Mouse (Mus musculus) hindbrain, embryonic 14.5 days (tissue): Measurements from ENCODE around the gene Map7. TPM values are rescaled to one million over a fixed set of nuclear protein-coding genes. Genes with fewer than 3 reads are reported as not detected.

Experiments
- ATAC-seq: fragments of 200-750 bp; cut with Nextera tagmentation; 2 replicates; pipeline ENCODE4 v1.8.0; 2017; ENCODE audit warnings: moderate number of reproducible peaks, mild to moderate bottlenecking, moderate TSS enrichment, moderate library complexity; ENCODE audit not compliant: low FRiP score
- DNase-seq: peaks from one replicate; pipeline ENCODE4 v3.0.0-alpha.2; 2015; ENCODE audit warnings: low spot score
- H3K27ac ChIP-seq: fragments of 300-500 bp; sonication (generic); 2 replicates; pipeline ENCODE4 v1.5.1; 2014; ENCODE audit warnings: mild to moderate bottlenecking, moderate library complexity
- H3K27me3 ChIP-seq: fragments of 300-500 bp; sonication (generic); 2 replicates; pipeline ENCODE4 v1.6.1; 2014; ENCODE audit warnings: mild to moderate bottlenecking, low read length, mixed read lengths; ENCODE audit not compliant: control insufficient read depth, insufficient read depth
- H3K36me3 ChIP-seq: fragments of 300-500 bp; sonication (generic); replicated peaks from 2 replicates; pipeline ENCODE4 v1.6.1; 2014; ENCODE audit not compliant: control insufficient read depth, insufficient read depth
- H3K4me1 ChIP-seq: fragments of 300-500 bp; sonication (generic); replicated peaks from 2 replicates; pipeline ENCODE4 v1.6.1; 2014; ENCODE audit warnings: antibody characterized with exemption, low read length, mixed read lengths; ENCODE audit not compliant: control insufficient read depth, insufficient read depth
- H3K4me2 ChIP-seq: fragments of 300-500 bp; sonication (generic); replicated peaks from 2 replicates; pipeline ENCODE4 v1.6.1; 2014; ENCODE audit warnings: mild to moderate bottlenecking, moderate library complexity
- H3K4me3 ChIP-seq: fragments of 300-500 bp; sonication (generic); replicated peaks from 2 replicates; pipeline ENCODE4 v1.5.1; 2014; ENCODE audit warnings: mild to moderate bottlenecking, low read length
- H3K9ac ChIP-seq: fragments of 300-500 bp; sonication (generic); 2 replicates; pipeline ENCODE4 v1.6.1; 2014
- H3K9me3 ChIP-seq: fragments of 300-500 bp; sonication (generic); 2 replicates; pipeline ENCODE4 v1.6.1; 2016; ENCODE audit warnings: low read length; ENCODE audit not compliant: control insufficient read depth
- WGBS: fragments of 180-500 bp; shearing (Covaris S2); extraction: QIAGEN DNeasy Blood & Tissue Kit; methylation state at CpG from one replicate; pipeline ENCODE4 v1.1.7; 2014; 5-methylcytosine and 5-hydroxymethylcytosine counted together
- polyA plus RNA-seq: library from polyadenylated mRNA; unstranded; fragments of >200 nt; fragmentation: Nextera tagmentation; extraction: Ambion mirVana; gene quantifications from 2 replicates; pipeline ENCODE4 v1.2.1, GENCODE M21; 2014

Map7 gene
- polyA plus RNA-seq, 1 experiment from 2014 or later = 8.7 TPM

- ATAC-seq (no peak), DNase-seq (no peak)
- no peaks in the 10 kb centered on the region for H3K27me3 ChIP-seq
- no peak overlapping the region for H3K4me2 ChIP-seq
- WGBS = 80% methylated on average over 4 of the region's 4 CpGs
- H3K4me1 ChIP-seq = no peaks in the 10 kb centered on the region
- no peak overlapping the region for H3K4me3 ChIP-seq
- no peak overlapping the region for H3K9ac ChIP-seq
- no peaks in the 10 kb centered on the region for H3K36me3 ChIP-seq
- no peaks in the 10 kb centered on the region for H3K9me3 ChIP-seq
- H3K27ac ChIP-seq = no peak overlapping the region
Observed at GRCm38 (mm10) chr10:20121981-20122380, 26.3 kb upstream of the Map7 start.

- Histone ChIP-seq H3K4me2 (no peak overlapping the region), H3K36me3 (no peaks in the 10 kb centered on the region), H3K4me1 (no peaks in the 10 kb centered on the region), H3K9ac (no peak overlapping the region), H3K27ac (0 out of 2 replicates have a peak overlapping the region, but pooled peaks have one; percentile 10), H3K4me3 (no peak overlapping the region), H3K27me3 (no peaks in the 10 kb centered on the region), H3K9me3 (no peaks in the 10 kb centered on the region)
- ATAC-seq (0 out of 2 replicates have a peak, but pooled peaks have one; percentile 64), DNase-seq (no peak)
- 35% methylated on average over 9 of the region's 9 CpGs for whole genome bisulfite sequencing
Observed at GRCm38 (mm10) chr10:20123401-20123800, 24.9 kb upstream of the Map7 start.

GRCm38 (mm10) chr10:20124576-20124975 lies 23.7 kb upstream of the Map7 start:
- WGBS = 83% methylated on average over 12 of the region's 12 CpGs
- H3K9me3 ChIP-seq = no peaks in the 10 kb centered on the region
- no peaks in the 10 kb centered on the region for H3K36me3 ChIP-seq
- H3K4me1 ChIP-seq = no peaks in the 10 kb centered on the region
- no peak for ATAC-seq
- H3K4me3 ChIP-seq = no peak overlapping the region
- H3K4me2 ChIP-seq = no peak overlapping the region
- no peaks in the 10 kb centered on the region for H3K27me3 ChIP-seq
- DNase-seq = no peak
- no peak overlapping the region for H3K27ac ChIP-seq
- no peak overlapping the region for H3K9ac ChIP-seq

DNA sequence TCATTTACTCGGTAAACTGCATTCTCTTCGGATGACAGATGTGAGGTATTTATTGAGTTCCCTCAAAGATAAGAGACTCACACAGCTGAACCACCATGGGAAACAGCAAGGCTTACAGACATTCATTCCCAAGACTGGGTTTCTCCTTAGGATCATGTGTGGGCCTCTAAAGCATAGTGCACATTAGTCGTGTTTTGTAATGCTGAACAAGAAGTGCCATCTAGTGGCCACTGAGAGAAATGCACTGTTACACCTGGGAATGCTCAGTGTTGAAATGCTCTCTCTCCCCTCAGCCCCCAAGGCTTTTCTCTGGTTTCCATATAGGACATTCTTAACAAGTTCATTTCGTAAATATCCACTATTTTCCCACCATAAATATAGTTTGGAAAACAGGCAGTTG lies 23.0 kb upstream of the Map7 start:
- Histone ChIP-seq H3K9me3 (no peaks in the 10 kb centered on the region), H3K4me3 (no peak overlapping the region), H3K27ac (no peak overlapping the region), H3K36me3 (no peaks in the 10 kb centered on the region), H3K4me1 (no peaks in the 10 kb centered on the region), H3K27me3 (no peaks in the 10 kb centered on the region), H3K9ac (no peak overlapping the region), H3K4me2 (no peak overlapping the region)
- peak; percentile 75 for ATAC-seq
- peak; percentile 83 for DNase-seq
- WGBS = 52% methylated on average over 4 of the region's 4 CpGs

GRCm38 (mm10) chr10:20132933-20133652 lies 15.2 kb upstream of the Map7 start:
- WGBS = 92% methylated on average over 12 of the region's 12 CpGs
- Histone ChIP-seq H3K36me3 (no peaks in the 10 kb centered on the region), H3K9me3 (no peaks in the 10 kb centered on the region), H3K4me3 (no peak overlapping the region), H3K27ac (no peak overlapping the region), H3K9ac (no peak overlapping the region), H3K27me3 (no peaks in the 10 kb centered on the region), H3K4me1 (no peaks in the 10 kb centered on the region), H3K4me2 (no peak overlapping the region)
- ATAC-seq (no peak), DNase-seq (no peak)

- Histone ChIP-seq H3K27me3 (no peaks in the 10 kb centered on the region), H3K4me2 (no peak overlapping the region), H3K36me3 (no peaks in the 10 kb centered on the region), H3K4me3 (no peak overlapping the region), H3K9ac (no peak overlapping the region), H3K27ac (no peak overlapping the region), H3K4me1 (no peaks in the 10 kb centered on the region), H3K9me3 (no peaks in the 10 kb centered on the region)
- DNase-seq (no peak), ATAC-seq (no peak)
- WGBS = 82% methylated on average over 15 of the region's 15 CpGs
Observed at GRCm38 (mm10) chr10:20135350-20136058, 12.8 kb upstream of the Map7 start.

GRCm38 (mm10) chr10:20136505-20136904 lies 11.8 kb upstream of the Map7 start:
- no peaks in the 10 kb centered on the region for H3K36me3 ChIP-seq
- H3K27me3 ChIP-seq = no peaks in the 10 kb centered on the region
- WGBS = 93% methylated on average over 1 of the region's 1 CpGs
- H3K4me3 ChIP-seq = no peak overlapping the region
- ATAC-seq (no peak), DNase-seq (no peak)
- H3K4me1 ChIP-seq = no peaks in the 10 kb centered on the region
- H3K27ac ChIP-seq = no peak overlapping the region
- no peak overlapping the region for H3K4me2 ChIP-seq
- no peak overlapping the region for H3K9ac ChIP-seq
- no peaks in the 10 kb centered on the region for H3K9me3 ChIP-seq

DNA sequence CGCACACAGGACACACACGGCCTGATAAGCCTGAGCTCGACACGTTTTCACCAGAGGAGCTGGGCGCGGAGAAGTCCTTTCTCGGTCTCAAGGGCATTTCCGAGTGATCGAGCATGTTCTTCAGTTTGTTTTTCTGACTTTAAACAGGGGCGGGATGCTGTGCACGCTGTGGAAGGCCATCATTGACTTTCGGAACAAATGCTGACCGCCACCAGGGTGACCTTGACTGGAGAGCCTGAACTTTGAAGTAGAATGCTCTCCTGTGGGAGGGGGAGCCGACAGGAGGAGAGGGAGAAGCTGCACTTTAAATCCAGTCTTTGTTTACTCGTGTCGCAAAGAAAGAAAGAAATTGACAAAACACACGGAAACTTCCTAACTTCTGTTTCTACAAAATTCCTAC lies 6.9 kb upstream of the Map7 start:
- H3K27me3 ChIP-seq = no peaks in the 10 kb centered on the region
- H3K4me1 ChIP-seq = no peaks in the 10 kb centered on the region
- H3K9ac ChIP-seq = no peak overlapping the region
- H3K9me3 ChIP-seq = no peaks in the 10 kb centered on the region
- ATAC-seq (no peak), DNase-seq (no peak)
- WGBS = 42% methylated on average over 17 of the region's 17 CpGs
- H3K36me3 ChIP-seq = no peaks in the 10 kb centered on the region
- H3K27ac ChIP-seq = no peak overlapping the region
- H3K4me2 ChIP-seq = 0 out of 2 replicates have a peak overlapping the region, but pooled peaks have one; percentile 1
- H3K4me3 ChIP-seq = no peak overlapping the region

DNA sequence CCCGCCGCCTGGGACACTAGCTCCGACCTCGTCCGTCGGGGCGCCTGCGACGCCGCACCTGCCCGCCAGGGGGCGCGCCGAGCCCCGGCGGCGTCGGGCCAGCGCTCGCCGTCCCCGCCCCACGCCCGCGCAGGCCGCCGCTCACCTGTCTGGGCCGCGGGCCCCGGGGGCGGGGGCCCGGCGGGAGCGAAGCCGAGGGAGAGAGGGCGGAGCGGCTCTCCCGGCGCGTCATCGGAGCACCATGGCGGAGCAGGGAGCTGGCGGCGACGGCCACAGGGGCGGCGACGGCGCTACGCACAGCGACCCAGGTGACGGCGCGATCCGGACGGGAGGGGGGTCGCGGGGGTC lies 476 bp downstream of the Map7 start:
- Histone ChIP-seq H3K4me1 (peaks cover 7% of the 10 kb centered on the region; the same call in 1 of the 2 replicates), H3K36me3 (no peaks in the 10 kb centered on the region), H3K27ac (no peak overlapping the region), H3K27me3 (peaks cover 46% of the 10 kb centered on the region), H3K4me3 (peak overlapping the region; percentile 78), H3K9ac (peak overlapping the region; percentile 60), H3K4me2 (peak overlapping the region; percentile 91), H3K9me3 (no peaks in the 10 kb centered on the region)
- DNase-seq (no peak), ATAC-seq (peak; percentile 70)
- WGBS = 1% methylated on average over 51 of the region's 58 CpGs
